Mouse (Mus musculus) heart, postnatal 0 days (tissue): ENCODE measurements around the gene Mtus2.

Experiments used
- CTCF ChIP-seq: IDR thresholded peaks from 2 replicates; pipeline ENCODE4 v1.5.1; 2016; ENCODE audit warnings: antibody characterized with exemption, control low read depth, low read depth
- EP300 ChIP-seq: IDR thresholded peaks from 2 replicates; pipeline ENCODE4 v1.6.1; 2016; ENCODE audit warnings: antibody characterized with exemption, low read depth

DNA sequence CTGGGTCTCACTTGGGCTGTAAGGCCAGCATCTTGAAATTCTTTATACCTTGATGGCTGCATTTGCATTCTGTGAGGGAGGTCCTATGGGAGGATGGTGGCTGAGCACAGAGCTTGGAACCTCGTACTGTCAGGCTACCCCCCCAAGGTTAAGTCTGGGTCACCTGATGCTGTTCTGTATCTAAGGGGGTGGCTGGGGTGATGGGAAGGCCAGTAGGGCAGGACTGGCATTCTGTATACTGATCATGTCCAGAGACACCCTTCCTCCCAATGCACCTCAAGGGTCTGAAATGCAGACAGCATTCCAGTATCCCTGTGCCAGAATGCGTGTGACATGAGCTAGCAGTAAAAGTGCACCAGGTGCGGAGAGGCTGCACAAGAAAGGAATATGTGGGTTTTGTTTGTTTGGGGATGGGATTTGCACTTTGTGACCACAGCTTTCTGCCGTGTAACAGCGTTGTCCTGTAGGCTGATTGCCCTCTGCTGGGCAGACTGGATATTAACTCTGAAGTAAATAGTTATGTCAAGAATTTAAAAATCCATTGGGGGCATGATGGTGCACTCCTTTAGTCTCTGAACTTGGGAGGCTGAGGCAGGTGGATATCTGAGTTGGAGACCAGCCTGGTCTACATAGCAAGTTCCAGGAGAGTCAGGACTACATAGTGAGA, 12.0 kb upstream of the Mtus2 start:
- TF ChIP-seq CTCF, result peak; percentile 79
- no peak for TF ChIP-seq EP300
